Mouse (Mus musculus) induced T-regulatory cell, adult 2 months (primary cell): ENCODE measurements around the gene Clec16a.
A peak's percentile ranks its signal among the peaks of the same experiment; 100 is the strongest.

Source experiments
- DNase-seq: peaks from one replicate; pipeline ENCODE4 v3.0.0-alpha.2; 2012; ENCODE audit warnings: low read depth

Gene Clec16a

DNA sequence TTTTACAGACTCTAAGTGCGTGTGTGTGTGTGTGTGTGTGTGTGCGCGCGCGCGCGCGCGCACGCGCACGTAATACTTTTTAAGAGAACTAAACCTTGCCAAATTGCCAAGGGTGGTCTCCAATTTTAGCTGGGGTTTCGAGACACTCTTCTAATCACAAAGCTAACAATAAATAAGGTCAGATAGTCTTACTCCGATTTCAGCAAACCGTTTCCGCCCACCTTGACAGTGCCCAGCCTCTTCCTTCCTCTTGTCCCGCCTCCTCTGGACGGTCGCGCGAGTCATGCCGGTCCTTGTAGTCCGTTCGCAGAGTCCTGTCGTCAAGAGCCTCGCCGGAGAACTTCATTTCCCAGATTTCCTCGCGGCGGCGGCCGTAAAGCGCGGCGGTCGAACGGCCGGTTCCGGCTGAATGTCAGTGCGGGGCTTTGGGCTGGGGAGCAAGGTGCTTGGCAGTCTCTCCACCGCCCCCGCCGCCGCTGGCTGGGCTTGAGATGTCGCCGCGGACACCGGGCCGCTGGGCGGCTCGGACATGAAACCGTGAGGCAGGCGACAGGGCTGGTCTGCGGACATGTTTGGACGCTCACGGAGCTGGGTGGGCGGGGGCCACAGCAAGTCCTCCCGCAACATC is at the start of gene Clec16a:
Gene Clec16a (plus strand): TSS at position 345 of the 628 bp plus-strand sequence.
- peak; percentile 98 for DNase-seq

DNA sequence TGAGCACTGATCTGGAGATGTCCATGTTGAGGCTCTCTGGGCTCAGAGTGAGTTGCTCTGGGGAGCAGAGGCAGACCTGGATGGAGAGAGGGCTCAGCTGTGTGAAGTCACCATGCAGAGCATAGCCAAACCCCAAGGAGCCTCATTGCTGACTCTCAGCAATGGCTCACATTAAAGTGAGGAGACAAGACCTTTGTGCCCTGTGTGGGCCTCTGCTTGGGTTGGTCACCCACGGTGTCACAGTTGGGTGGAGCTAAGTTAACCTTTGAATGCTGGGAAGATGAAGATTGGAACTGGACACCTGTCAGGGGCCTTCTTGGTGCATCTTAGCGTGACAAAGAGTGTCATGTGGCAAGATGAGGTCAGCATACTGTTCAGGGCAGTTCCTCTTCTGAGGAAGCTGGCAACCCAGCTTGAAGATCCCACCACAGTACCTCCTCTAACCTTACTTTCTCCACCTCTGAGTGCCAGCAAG is 49.3 kb upstream of the Clec16a start:
- DNase-seq: no peak

DNA sequence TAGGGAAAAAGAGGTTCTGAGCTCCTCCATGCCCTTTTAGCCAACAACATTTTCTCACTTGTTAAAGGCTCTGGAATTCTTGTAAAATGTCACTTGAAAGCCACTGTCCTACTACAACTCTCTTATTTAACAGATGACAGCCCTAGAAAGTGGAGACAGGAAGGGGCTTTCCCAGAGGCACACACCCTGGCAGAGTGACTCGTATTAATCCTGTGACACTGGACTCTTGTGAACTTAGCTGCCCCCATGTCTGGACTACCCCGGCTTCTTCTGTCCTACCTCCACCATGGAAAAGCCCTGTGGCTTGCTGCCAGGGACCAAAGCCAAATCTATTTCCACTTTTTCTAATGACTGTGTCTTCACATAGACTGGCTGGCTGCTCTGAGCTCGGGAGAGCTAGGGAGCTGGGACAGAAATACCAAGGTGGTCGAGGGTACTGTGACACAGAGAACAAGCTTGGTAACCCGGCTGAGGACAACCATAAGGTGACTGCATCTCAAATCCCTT is 47.0 kb upstream of the Clec16a start:
- no peak for DNase-seq

DNA sequence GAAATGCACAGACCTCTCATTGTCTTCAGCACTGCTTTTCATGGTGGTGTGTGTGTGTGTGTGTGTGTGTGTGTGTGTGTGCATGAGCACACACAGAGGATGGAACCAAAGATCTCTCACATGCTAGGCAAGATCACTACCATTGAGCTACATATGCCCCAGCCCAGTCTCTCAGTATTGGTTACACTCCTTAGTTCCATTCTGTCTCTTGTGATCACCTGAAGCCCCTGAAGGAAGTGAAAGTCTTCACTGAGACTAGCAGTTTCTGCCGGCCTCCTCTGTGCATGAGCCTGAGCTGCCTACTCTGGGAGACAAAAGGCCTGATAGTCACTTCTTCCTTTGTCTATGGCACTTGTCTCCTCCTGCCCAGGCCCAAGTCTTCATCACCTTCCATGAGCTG is 46.0 kb upstream of the Clec16a start:
- DNase-seq: no peak

DNA sequence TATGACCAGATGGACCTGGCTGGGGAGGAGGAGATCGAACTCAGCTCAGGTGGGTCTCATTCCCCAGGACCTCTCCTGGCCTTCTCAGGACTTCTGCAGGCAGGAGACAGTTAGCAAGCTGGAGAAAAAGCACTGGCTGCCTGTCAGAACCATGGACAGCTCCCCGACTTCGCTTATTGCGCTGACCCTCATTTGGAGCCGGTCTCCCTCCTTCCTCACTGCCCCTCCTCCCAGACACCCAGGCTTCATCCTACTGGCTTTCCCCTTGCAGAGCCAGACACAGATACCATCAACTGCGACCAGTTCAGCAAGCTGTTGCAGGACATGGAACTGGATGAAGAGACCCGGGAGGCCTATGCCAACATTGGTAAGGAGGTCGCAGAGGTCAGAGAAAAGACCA is 43.3 kb upstream of the Clec16a start:
- DNase-seq: peak; percentile 55

DNA sequence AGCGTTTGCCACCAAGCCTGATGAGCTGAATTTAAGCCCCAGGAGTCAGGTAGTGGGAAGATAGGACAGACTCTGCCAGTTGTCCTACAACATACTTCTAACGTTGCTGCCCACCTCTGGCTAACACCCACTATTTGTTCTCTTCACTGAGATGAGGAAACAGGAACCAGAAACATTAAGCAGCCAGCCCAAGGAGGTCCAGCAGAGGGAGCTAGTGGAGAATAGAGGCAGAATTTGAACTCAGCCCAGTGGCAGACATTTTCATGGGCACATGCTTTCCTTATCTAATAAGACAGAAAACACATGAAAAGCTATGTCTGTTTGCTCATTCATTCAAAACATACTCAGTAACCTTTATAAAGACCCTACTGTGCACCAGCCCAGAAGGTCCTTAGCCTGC is 42.1 kb upstream of the Clec16a start:
- no peak for DNase-seq

DNA sequence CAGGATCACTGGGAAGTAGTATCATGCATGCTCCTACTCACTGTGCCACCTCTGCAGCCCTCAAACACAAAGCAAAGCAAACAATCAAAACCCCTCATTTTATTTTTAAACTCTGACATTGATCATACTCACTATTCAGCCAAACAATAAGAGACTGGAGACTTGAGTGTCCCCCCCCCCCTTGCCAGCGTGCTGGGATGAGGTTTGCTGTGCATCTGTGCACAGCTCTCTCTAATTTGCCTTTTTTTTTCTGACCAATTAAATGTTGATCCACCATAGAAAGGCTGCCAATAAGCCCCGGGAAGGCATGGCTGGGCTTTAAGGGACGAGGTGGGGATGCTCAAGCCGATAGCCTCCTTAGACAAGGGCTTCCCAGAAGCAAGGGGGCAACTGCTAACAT is 37.7 kb upstream of the Clec16a start:
- no peak for DNase-seq

DNA sequence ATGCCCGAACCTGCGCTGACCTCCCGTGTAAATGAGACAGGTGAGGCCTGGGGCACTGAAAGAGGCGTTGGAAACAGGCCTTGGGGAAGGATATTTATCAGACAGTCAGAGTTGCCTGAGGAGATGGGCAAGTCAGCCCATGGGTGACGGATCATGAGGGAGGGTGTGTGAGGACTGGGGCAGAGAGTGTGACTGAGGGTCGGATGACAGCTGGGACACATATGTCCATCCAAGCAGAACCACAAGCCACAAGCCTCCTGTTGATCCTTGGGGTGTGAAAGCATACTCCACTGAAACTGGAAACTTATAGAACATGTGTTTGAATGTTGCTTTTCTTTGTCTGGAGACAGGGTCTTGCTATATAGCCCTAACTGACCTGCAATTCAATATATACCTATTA is 36.4 kb upstream of the Clec16a start:
- DNase-seq: no peak

DNA sequence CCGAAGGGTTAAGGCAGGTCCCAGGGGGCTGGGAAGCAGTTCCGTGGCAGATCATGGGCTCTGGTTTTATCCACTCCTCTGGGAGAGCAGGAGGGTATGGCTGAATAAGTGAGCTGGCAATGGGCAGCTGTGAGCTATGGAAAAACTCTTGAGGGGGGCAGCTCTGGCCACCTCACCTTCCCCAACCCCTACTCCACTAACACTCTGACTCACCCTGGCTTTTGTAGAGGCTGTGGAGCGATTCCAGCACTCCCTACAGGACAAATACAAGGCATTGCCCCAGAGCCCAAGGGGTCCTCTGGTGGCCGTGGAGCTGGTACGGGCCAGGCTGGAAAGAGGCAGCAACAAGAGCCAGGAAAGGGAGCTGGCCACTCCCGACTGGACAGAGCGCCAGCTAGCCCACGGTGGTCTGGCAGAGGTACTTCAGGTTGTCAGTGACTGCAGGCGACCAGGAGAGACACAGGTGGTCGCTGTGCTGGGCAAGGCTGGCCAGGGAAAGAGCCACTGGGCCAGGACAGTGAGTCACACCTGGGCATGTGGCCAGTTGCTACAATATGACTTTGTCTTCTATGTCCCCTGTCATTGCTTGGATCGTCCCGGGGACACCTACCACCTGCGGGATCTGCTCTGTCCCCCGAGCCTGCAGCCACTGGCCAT is 34.5 kb upstream of the Clec16a start:
- no peak for DNase-seq

DNA sequence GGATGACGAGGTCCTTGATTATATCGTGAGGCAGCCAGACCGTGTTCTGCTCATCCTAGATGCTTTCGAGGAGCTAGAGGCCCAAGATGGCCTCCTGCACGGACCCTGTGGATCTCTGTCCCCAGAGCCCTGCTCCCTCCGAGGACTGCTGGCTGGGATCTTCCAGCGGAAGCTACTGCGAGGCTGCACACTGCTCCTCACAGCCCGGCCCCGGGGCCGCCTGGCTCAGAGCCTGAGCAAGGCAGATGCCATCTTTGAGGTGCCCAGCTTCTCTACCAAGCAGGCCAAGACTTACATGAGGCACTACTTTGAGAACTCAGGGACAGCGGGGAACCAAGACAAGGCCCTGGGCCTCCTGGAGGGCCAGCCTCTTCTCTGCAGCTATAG is 34.0 kb upstream of the Clec16a start:
- no peak for DNase-seq

DNA sequence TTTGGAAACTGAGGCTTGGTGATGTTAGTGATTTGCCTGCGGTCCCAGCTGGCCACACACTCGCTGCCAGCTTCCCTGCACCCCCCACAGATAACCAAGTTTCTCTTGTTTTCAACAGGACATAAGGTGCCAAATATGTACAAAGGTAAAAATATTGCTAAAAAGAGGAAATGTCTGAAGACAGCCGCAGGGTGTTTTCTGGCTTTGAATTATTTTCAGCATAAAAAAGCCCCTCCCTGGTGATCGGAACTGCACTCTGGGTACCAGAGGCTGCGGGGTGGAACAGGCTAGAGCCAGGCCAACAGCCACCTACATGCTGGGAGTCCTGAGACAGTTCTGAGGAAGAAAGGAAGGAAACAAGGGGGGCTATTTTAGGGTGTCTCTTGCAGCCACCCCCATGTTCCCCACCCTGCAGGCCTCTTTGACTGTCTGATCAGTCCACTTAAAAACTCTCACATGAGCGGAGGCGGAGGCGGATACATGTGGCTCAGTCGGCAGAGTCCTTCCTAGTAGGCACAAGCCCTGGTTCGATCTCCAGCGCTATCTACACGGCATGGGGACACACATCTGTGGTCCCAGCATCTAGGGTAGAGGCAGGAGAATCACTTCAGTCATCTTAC is 29.1 kb upstream of the Clec16a start:
- no peak for DNase-seq

DNA sequence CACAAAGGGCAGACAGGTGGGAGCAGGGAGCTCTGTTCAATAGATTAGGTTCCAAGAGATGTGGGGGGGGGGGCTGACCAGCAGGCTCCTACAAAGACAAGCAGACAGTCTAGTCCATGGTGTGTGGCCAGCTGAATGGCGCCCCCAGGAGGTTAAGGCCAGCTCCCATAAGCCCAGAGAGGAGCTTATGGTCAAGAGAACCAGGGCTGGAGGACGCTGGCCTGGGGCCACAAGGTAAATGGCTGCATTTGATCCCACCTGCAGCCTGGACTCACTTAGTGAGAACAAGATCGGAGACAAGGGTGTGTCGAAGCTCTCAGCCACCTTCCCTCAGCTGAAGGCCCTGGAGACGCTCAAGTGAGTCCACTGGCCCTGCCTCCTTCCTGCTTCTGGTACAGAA is 27.1 kb upstream of the Clec16a start:
- no peak for DNase-seq

DNA sequence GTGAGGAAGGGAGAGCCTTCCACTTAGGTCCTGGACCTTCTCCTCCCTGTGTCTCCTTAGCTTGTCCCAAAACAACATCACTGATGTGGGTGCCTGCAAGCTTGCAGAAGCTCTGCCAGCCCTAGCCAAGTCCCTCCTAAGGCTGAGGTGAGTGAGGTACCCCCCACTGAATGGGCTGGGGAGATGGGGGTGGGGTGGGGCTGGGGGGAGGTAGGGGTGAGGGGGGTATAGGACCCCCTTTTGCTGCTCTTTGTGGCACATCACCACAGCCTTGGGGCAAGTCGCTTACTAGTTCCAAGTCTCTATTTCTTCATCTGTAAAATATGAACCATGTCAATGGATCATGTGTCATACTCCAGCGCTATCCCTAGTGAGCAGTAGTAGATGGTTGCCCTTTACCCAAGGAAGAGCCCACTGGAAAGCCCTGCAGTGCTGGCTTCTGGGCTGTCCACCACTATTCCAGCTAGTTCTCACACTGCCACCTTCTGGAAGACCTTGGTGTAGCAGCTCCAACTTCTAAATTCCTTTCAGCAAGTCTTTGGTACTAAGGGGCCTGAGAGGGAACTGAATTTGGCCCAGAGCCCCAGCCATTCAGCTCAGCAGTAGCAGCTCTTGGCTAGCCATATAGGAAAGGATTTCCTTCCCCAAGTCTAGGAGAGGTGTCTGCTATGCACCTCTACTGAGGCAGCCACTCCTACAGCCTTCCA is 24.1 kb upstream of the Clec16a start:
- peak; percentile 80 for DNase-seq

DNA sequence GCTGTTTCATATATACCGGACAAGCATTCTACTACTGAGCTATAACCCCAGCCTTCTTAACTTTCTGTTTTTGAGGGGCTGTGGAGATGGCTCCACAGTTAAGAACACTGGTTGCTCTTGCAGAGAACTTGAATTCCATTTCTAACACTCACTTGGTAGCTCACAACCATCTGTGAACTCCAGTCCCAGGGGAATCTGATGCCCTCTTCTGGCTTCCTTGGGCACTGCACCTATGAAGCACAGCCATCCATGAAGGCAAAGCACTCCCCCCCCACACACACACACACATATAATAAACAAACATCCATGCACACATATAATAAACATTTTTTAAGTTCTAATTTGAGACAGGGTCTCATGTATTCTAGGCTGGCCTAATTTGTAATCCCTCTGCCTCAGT is 22.3 kb upstream of the Clec16a start:
- peak; percentile 72 for DNase-seq

DNA sequence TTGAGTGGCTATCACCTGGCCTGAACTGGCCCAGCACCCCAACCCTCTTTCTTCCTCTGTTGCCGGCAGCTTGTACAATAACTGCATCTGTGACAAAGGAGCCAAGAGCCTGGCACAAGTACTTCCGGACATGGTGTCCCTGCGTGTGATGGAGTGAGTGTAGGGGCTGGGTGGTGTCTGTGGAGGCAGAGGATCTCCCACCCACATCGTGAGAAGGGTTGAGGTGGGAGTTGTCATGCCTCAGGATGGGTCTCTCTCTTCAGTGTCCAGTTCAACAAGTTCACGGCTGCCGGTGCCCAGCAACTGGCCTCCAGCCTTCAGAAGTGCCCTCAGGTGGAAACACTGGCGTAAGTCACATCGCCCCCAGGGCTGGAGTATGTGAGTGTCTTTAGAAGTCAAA is 21.5 kb upstream of the Clec16a start:
- no peak for DNase-seq

DNA sequence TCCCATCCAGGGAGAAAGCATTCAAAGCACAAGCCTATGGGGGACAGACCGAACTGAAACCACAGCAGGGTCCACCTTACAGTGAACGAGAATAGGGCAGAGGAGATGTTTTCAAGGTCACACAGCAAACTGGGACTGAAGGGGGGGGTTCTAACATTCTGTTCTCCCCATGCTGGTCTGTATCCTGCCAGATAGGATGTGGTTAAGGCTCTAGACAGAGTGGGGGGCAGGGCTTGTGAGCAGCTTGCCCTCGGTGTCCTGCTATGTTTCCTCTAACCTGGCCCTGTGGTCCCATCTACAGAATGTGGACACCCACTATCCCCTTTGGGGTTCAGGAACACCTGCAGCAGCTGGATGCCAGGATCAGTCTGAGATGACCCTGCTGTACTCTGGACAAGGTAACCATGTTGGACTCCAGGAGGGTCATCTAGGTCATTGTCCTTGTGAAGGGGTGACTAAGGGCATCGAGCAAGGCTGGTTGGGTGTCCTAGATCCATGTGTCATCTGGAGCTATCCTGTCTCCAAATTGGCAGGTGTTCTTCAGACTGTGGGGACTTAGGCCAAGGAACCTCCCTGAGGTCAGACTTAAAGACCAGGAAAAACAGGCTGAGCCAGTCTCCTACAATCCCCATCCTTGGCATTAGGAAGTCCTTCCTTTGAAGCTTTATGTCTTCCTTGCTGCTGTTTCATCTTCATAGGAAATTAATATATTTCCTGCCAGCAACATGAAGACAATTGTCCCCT is 20.1 kb upstream of the Clec16a start:
- DNase-seq: peak; percentile 37

DNA sequence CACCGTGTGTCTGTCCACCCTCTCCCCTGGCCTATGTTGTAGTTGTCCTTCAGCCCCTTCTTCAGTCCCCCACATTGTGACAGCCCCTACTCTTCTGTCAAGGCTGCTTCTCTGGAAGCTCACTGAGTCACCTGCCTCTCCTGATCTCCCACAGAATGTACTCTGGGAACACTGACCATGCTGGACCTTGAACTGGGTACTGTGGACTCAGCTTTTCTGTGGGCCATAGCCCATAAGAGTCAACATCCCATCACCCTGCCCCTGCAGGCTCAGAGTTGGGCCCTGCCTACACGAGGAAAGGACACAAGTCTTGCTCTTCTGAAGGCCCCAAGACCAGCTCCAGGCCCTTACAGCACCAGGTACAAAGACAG is 19.5 kb upstream of the Clec16a start:
- DNase-seq: no peak

DNA sequence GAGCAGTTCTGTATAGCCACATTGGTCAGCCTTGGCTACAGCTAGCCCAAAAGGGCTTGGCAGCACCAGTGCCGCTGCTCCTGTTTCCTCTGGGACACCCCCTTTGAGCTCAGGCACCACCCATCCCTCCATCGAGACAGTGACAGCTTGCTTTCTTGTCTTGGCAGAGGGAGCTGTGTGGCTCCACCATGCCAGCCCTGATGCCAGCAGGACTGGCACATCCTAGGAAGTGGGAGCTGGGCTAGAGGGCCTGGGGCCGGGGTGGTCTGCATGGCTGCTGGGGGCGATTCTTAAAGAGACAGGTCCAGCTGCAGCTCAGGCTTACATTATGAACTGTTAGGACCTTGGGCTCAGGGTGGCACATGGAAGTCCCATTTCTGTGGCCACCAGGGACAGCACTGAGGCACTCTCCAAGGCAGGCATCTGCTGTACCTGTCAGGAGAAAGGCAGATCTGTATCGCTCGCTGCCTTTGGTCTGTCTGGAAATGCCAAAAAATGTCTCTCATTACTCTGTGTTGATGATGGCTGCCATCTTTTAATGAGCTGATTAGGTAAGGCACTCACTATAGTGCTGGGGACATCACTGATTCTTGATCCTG is 18.0 kb upstream of the Clec16a start:
- no peak for DNase-seq

DNA sequence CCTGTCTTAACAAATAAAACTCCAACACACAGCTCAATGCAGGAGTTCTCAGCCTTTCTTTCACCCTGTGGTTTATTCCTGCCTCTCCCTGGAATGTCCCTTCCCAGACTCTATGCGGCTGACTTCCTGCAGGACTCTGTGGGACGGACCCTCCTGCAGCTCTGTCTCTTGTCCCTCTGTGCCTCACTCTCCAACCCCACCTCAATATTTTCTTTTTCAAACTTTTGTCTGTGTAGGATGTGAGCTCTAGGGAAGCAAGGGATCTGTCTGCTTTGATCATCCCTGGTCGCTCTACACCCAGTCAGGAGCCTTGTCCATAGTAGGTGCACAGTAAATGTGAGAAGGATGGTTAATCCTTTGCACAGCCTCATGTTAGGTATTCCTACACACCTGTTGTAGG is 16.8 kb upstream of the Clec16a start:
- DNase-seq: no peak

DNA sequence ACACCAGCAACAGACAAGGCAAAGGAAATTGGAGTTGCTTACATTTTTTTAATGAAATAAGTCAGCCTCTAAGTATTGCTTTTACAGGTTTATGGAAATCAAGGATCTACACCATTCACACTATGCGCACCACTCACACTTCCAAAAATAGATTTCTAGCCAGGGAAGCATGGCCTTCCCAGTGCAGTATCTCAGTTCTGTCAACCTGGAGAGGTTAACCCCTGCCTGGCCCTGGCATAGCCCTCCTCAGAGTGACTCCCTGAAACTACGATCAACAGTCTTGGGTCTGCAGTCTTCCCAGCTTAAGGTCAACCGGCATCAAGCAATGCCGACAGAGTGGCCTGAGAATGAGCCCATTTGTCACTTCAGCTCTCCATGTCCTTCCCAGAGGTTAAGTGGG is 15.0 kb upstream of the Clec16a start:
- no peak for DNase-seq

DNA sequence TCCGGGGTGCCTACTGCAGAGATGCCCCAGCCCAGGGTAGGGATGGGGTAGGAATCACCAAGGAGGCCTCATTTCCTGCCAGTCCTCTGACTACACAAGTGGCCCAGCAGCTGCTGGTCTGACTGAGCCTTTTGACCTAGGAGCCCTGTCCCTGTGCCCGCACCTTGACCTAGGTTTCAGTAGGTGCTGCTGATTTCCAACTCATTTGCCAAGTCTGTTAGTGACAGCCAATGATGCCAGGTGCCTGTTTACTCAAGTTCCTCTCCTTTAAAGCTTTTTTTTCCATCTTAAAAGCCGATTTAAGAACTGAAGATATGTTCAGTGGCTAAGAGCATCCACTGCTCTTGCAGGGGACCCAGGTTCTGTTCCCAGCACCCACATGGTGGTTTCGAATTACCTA is 11.4 kb upstream of the Clec16a start:
- DNase-seq: no peak

DNA sequence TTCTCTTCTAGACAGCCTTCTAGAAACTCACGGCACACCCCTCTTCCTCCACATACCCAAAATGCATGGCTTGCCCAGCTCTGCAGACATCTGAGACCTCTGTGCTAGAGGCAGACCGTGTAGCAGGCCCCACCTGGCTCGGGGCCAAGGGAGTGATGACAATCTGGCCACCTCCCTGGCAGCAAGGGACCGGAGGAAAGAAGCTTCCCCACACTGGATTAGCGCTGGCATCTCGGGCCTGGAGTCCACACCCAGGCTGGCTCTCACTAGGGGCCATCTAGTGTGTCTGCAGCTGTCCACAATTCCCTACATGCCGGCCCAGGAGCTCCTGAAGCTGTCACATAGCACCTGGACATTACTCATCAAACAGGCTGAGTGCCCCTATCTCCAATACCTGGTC is 10.6 kb upstream of the Clec16a start:
- DNase-seq: no peak
